Mouse (Mus musculus) small intestine, adult 2 months (tissue): ENCODE data around the gene Nktr. TPM values are rescaled to one million over a fixed set of nuclear protein-coding genes. Genes with fewer than 3 reads are reported as not detected.

Experiments used
- H3K27ac ChIP-seq: fragments of 200-500 bp; 2 replicates; pipeline ENCODE4 v1.5.1; 2012; ENCODE audit warnings: low read depth, low read length, control low read depth, inconsistent platforms; ENCODE audit not compliant: insufficient read depth
- H3K27me3 ChIP-seq: fragments of 200-500 bp; 2 replicates; pipeline ENCODE4 v1.6.1; 2012; ENCODE audit warnings: mild to moderate bottlenecking, moderate library complexity, low read length, inconsistent platforms; ENCODE audit not compliant: control insufficient read depth, insufficient read depth
- H3K36me3 ChIP-seq: fragments of 200-500 bp; 2 replicates; pipeline ENCODE4 v1.6.1; 2012; ENCODE audit warnings: mild to moderate bottlenecking, low read length, control low read depth, inconsistent platforms; ENCODE audit not compliant: control insufficient read depth, insufficient read depth
- H3K4me1 ChIP-seq: fragments of 200-500 bp; 2 replicates; pipeline ENCODE4 v1.6.1; 2012; ENCODE audit warnings: low read length, inconsistent platforms, mixed read lengths; ENCODE audit not compliant: control insufficient read depth, insufficient read depth, insufficient read length
- H3K4me3 ChIP-seq: fragments of 200-500 bp; 2 replicates; pipeline ENCODE4 v1.5.1; 2012; ENCODE audit warnings: low read depth, mild to moderate bottlenecking, control low read depth, inconsistent platforms, low read length, moderate library complexity
- CTCF ChIP-seq: fragments of 200-500 bp; IDR thresholded peaks from 2 replicates; pipeline ENCODE4 v1.5.1; 2012; ENCODE audit warnings: low read depth, mild to moderate bottlenecking, control low read depth, inconsistent platforms, low read length, moderate library complexity, mixed read lengths; ENCODE audit not compliant: insufficient replicate concordance, insufficient read length; ENCODE audit errors: extremely low read depth
- POLR2A ChIP-seq: fragments of 200-500 bp; IDR thresholded peaks from 2 replicates; pipeline ENCODE4 v1.6.1; 2012; ENCODE audit warnings: low read depth, mild to moderate bottlenecking, control low read depth, inconsistent platforms, low read length, moderate library complexity
- WGBS: fragments of 180-500 bp; shearing (Covaris S2); methylation state at CpG from one replicate; pipeline ENCODE4 v1.1.7; 2018; 5-methylcytosine and 5-hydroxymethylcytosine counted together
- polyA plus RNA-seq: library from polyadenylated mRNA; depleted of rRNA; stranded (reverse); fragments of >200 nt; gene quantifications from 2 replicates; pipeline ENCODE4 v1.2.3, GENCODE M21; 2012

The Nktr gene
- polyA plus RNA-seq, 1 experiment = 30.2 TPM

DNA sequence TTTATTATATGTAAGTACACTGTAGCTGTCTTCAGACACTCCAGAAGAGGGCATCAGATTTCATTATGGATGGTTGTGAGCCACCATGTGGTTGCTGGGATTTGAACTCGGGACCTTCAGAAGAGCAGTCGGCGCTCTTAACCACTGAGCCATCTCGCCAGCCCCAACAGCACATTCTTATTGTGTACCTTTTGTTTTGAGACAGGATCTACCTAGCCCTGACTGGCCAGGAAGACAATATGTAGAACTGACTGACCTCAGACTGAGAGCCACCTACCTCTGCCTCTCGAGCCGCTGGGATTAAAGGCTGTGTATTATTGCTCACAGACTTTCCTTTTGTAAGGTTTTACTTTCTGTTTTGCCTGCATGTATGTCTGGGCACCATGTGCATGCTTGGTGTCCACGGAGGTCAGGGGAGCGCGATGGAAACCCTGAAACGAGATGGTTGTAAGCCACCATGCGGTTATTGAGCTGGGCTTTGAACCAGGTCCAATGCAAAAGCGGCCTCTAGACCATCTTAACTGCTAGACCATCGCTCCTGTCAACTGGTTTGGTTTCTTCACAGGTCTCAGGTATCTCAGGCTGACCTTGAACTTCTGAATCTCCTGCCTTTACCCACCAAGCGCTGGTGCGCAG is 781 bp upstream of the Nktr start:
- H3K4me3 ChIP-seq = peak overlapping the region; percentile 64
- no peaks in the 10 kb centered on the region for H3K36me3 ChIP-seq
- H3K4me1 ChIP-seq = no peaks in the 10 kb centered on the region; the same call in 1 of the 2 replicates
- 49% methylated on average over 15 of the region's 15 CpGs for WGBS
- peak overlapping the region; percentile 87 for H3K27ac ChIP-seq
- no peaks in the 10 kb centered on the region for H3K27me3 ChIP-seq
- TF ChIP-seq CTCF (no peak), POLR2A (no peak)

DNA sequence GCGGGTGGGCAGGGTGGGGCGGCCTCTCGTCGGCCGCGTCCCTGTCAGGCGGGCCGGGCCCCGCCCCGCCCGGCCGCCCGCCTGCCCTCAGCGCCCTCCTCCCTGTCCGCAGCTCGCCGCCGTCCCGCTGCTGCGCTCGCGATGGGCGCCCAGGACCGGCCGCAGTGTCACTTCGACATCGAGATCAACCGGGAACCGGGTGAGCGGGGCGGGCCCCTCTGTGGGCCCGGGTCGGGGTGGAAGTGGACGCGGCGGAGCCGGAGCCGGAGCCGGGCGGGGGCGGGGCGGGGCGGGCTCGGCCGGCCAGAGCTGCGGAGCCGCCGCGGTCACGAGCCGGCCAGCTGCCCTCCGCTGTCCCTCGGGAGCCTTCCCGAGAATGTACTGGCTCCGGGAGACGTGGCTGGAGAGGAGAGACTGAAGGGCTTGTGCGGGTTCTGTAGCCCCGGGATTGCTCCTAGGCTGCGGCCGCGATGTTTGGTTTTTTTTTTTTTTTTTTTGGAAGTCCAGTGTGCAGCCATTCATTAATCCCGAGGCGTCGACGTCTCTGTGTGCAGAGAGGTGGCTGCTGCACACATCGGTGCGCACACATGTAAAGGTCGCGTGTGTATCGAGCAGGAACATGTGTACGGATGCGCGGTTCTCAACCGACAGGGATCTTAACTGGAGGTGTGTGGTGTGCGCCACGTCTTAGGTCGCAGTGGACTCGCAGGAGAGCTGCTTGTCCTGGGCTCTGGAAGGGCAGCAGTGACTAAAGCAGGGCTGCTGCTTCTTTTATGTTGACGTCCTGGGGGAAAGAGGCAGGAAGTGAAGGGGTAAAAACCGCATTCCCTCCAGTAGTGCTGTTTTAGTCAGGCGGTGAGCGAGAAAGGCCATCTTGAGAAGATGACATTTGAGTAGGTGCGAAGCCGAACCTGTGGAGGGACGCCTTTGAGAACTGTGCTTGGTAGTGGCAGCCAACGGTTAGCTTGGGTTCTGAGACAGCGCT is 670 bp downstream of the Nktr start:
- WGBS = under 1% methylated on average over 78 of the region's 87 CpGs
- no peaks in the 10 kb centered on the region; the same call in 1 of the 2 replicates for H3K4me1 ChIP-seq
- H3K27ac ChIP-seq = peak overlapping the region; percentile 74
- no peaks in the 10 kb centered on the region for H3K36me3 ChIP-seq
- peak overlapping the region; percentile 73 for H3K4me3 ChIP-seq
- no peaks in the 10 kb centered on the region for H3K27me3 ChIP-seq
- TF ChIP-seq POLR2A (peak; percentile 20), CTCF (no peak; the same call in 1 of the 2 replicates)

DNA sequence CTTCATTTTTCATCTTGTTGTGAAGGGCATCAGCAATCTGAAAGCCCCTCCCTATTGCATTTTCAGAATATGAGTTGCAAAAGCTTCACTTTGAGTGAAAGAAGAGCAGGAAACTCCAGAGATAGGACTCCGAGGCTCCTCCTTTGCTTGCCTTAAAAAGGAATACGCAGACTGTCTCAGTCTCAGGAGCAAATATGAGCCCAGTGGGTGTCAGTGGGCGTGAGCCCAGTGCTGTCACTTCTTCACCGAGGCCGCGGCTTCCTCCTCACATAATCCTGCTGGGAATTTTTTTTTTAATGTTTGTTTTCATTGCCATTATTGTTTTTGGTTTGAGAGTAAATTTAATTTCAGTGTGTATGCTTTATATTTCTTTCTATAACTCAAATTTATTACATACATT is 21.5 kb downstream of the Nktr start:
- Histone ChIP-seq H3K4me3 (no peak overlapping the region), H3K36me3 (peaks cover 57% of the 10 kb centered on the region), H3K27ac (no peak overlapping the region), H3K27me3 (no peaks in the 10 kb centered on the region), H3K4me1 (no peaks in the 10 kb centered on the region)
- WGBS = 87% methylated on average over 6 of the region's 6 CpGs
- no peak for TF ChIP-seq POLR2A
- no peak for TF ChIP-seq CTCF

DNA sequence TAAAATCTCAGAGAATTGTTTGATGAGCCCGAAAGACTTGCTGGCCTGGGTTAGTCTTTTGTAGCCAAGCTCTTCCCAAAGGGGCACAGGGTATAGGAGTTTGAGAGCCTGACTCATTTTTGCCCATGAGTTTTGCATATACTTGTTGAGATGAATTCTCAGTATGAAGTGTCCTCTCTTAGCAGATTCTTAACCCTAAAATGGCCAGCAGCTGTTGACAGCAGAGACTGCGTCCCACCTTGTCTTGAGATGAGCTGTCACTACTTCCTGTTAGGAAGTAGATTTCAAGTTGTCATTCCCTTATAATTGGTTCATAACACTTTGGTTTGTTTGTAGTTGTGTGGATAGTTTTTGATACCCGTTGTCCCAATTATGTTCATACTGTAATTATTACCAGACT is 22.2 kb downstream of the Nktr start:
- 90% methylated on average over 3 of the region's 3 CpGs for WGBS

DNA sequence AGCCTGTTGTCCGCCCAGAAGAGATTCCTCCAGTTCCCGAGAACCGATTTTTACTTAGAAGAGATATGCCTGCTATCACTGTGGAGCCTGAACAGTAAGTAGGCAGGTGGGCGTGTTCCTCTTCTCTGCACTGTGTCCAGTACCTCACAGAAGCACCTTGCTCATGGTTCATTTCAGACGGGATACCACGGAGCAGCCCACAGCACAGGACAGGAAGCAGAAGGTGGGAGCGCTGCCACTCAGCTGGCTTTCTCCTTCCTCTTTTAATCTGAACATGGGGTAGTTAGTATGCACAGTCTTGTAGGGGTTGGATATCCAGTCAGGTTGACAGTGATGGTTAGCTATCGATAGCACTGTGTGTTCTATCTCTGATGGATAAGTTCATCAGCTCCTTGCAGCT is 25.1 kb downstream of the Nktr start:
- H3K4me1 ChIP-seq = no peaks in the 10 kb centered on the region
- H3K4me3 ChIP-seq = no peak overlapping the region
- no peak for TF ChIP-seq POLR2A
- no peak for TF ChIP-seq CTCF
- H3K36me3 ChIP-seq = peaks cover 77% of the 10 kb centered on the region
- H3K27me3 ChIP-seq = no peaks in the 10 kb centered on the region
- 83% methylated on average over 8 of the region's 8 CpGs for WGBS
- no peak overlapping the region for H3K27ac ChIP-seq

More for the DNA sequence above, 22.2 kb downstream of the Nktr start:
- no peaks in the 10 kb centered on the region for H3K4me1 ChIP-seq
- no peak overlapping the region for H3K27ac ChIP-seq
- TF ChIP-seq POLR2A (no peak), CTCF (no peak)
- H3K27me3 ChIP-seq = no peaks in the 10 kb centered on the region
- H3K36me3 ChIP-seq = peaks cover 57% of the 10 kb centered on the region
- no peak overlapping the region for H3K4me3 ChIP-seq

DNA sequence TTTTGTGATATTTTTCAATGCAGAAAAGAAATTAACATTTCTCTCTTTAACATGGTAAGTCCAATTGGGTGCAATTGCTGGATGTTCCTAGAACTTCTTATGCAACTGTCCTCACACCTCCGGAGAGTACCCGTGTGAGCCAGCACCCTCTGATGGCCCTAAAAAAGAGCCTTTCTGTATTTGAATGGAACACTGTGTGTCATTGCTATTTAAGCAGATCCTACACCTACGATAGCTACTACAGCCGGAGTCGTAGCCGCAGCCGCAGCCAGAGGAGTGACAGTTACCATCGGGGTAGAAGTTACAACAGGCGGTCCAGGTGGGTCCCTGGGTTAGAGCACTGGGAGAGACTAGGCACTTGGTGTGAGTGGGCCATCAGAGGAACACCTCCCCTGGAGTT is 33.8 kb downstream of the Nktr start:
- Histone ChIP-seq H3K27ac (no peak overlapping the region), H3K4me3 (no peak overlapping the region), H3K36me3 (peaks cover 77% of the 10 kb centered on the region), H3K4me1 (no peaks in the 10 kb centered on the region; the same call in 1 of the 2 replicates), H3K27me3 (no peaks in the 10 kb centered on the region)
- 95% methylated on average over 9 of the region's 9 CpGs for WGBS
- TF ChIP-seq CTCF (no peak), POLR2A (no peak)

DNA sequence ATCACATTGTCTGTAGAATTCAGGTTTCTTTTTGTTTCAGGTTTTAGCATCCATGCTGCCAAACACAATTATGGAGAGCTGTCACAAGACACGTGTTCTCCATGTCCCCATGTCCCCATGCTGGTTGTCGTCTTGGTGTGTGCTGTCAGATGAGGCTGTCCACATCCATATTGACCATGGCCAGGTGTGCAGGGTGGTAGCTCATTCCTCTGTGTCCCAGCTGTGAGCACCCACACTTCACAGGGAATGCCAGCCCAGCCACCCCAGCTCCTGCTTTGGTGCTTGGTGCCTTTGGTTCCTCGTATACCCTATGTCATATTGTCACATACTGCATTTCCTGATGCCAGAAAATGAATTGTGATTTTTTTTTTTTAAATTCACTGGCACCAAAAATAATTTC is 35.7 kb downstream of the Nktr start:
- H3K27me3 ChIP-seq = peaks cover 6% of the 10 kb centered on the region
- WGBS = 89% methylated on average over 3 of the region's 3 CpGs
- H3K36me3 ChIP-seq = peaks cover 58% of the 10 kb centered on the region

More for the DNA sequence above, 35.7 kb downstream of the Nktr start:
- Histone ChIP-seq H3K4me3 (no peak overlapping the region), H3K27ac (no peak overlapping the region), H3K4me1 (peaks cover 9% of the 10 kb centered on the region)
- TF ChIP-seq CTCF (no peak), POLR2A (no peak)
